Mouse (Mus musculus) C2C12 (cell line): ENCODE data around the gene Tmem247. TPM values are rescaled to one million over a fixed set of nuclear protein-coding genes. Genes with fewer than 3 reads are reported as not detected.
A peak's percentile ranks its signal among the peaks of the same experiment; 100 is the strongest.

Source experiments
- H3K27me3 ChIP-seq: one replicate; pipeline ENCODE4 v1.6.1; 2011; ENCODE audit not compliant: control insufficient read depth, insufficient read depth, insufficient read length
- H3K36me3 ChIP-seq: one replicate; pipeline ENCODE4 v1.6.1; 2011; ENCODE audit not compliant: control insufficient read depth, insufficient read depth
- H3K4me3 ChIP-seq: one replicate; pipeline ENCODE4 v1.5.1; 2011; ENCODE audit warnings: mild to moderate bottlenecking, control low read depth; ENCODE audit not compliant: poor library complexity, insufficient read depth, severe bottlenecking
- H3K79me2 ChIP-seq: one replicate; pipeline ENCODE4 v1.6.1; 2011; ENCODE audit not compliant: control insufficient read depth, insufficient read depth
- H3K79me3 ChIP-seq: one replicate; pipeline ENCODE4 v1.6.1; 2011; ENCODE audit warnings: low read depth, control low read depth
- H3ac ChIP-seq: one replicate; pipeline ENCODE3; 2011; ENCODE audit warnings: low read depth; ENCODE audit not compliant: control insufficient read depth, insufficient read length
- CEBPB ChIP-seq: IDR thresholded peaks from one replicate; pipeline ENCODE4 v1.6.1; 2011; ENCODE audit warnings: low read depth, mild to moderate bottlenecking, control low read depth, moderate library complexity
- CTCF ChIP-seq: IDR thresholded peaks from one replicate; pipeline ENCODE4 v1.5.1; 2011; ENCODE audit not compliant: control insufficient read depth, insufficient read depth, insufficient read length
- FOSL1 ChIP-seq: IDR thresholded peaks from one replicate; pipeline ENCODE4 v1.8.0; 2011; ENCODE audit warnings: mild to moderate bottlenecking, low read length; ENCODE audit not compliant: poor library complexity, insufficient read depth, severe bottlenecking
- MAX ChIP-seq: IDR thresholded peaks from one replicate; pipeline ENCODE4 v1.6.1; 2011; ENCODE audit warnings: mild to moderate bottlenecking, control low read depth
- MYOD1 ChIP-seq: IDR thresholded peaks from one replicate; pipeline ENCODE4 v1.6.1; 2011; ENCODE audit warnings: low read depth; ENCODE audit not compliant: control insufficient read depth, insufficient read length
- MYOG ChIP-seq: IDR thresholded peaks from one replicate; pipeline ENCODE4 v1.6.1; 2011; ENCODE audit not compliant: control insufficient read depth, insufficient read length; ENCODE audit errors: extremely low read depth
- USF1 ChIP-seq: IDR thresholded peaks from one replicate; pipeline ENCODE4 v1.6.1; 2011; ENCODE audit warnings: low read depth, mild to moderate bottlenecking, control low read depth, moderate library complexity
- polyA plus RNA-seq: library from polyadenylated mRNA; unstranded; fragments of >200 nt; fragmentation: generic; extraction: Trizol; gene quantifications from one replicate; pipeline ENCODE4 v1.2.1, GENCODE M21; 2012; ENCODE audit warnings: missing spikeins

Gene Tmem247
- polyA plus RNA-seq, 1 experiment: not detected

DNA sequence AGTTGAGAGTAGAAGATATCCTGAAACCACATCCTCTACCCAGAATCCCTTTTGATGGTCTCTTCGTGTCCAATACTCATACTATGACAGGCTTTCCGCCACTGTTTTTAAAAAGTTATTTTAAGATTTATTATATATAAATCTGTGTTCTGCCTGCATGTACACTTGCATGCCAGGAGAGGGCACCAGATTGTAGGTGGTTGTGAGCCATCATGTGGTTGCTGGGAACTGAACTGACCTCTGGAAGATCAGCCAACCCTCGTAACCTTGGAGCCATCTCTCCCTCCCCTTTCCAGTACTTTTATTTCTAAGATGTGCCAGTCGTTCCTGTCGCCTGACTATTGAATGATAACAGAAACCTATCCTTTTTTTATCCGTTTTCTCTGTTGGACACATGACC is 1.6 kb downstream of the Tmem247 start:
- no peaks in the 10 kb centered on the region for H3K79me3 ChIP-seq
- no peak overlapping the region for H3ac ChIP-seq
- no peaks in the 10 kb centered on the region for H3K36me3 ChIP-seq
- H3K79me2 ChIP-seq: no peaks in the 10 kb centered on the region
- H3K27me3 ChIP-seq: peaks cover 4% of the 10 kb centered on the region
- TF ChIP-seq FOSL1 (no peak), MAX (no peak), CTCF (peak; percentile 13), MYOD1 (no peak), MYOG (no peak), CEBPB (no peak), USF1 (peak; percentile 11)
- no peak overlapping the region for H3K4me3 ChIP-seq

DNA sequence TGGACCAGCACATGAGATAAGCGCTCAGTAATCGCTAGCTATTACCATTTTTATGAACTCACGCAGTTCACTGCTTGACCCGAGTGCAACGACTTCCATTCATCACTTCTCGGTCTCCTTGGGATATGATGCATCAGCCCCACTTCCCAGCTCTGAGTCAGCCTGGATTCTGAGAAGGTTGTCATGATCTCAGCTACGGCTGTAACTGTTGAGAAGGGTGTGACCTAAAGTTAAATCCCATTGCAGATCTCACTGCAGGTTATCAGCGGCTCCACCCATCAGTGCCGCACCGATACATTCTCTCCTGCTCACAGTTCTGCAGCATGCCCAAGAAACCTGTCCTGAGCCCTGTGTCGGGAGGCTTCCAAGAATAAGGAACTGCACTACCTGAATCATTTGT is 2.6 kb downstream of the Tmem247 start:
- Histone ChIP-seq H3K79me3 (no peaks in the 10 kb centered on the region), H3K4me3 (no peak overlapping the region), H3K27me3 (peaks cover 4% of the 10 kb centered on the region), H3ac (no peak overlapping the region), H3K36me3 (no peaks in the 10 kb centered on the region), H3K79me2 (no peaks in the 10 kb centered on the region)
- TF ChIP-seq FOSL1: no peak
- no peak for TF ChIP-seq CEBPB
- TF ChIP-seq MYOG: no peak
- no peak for TF ChIP-seq USF1
- no peak for TF ChIP-seq CTCF
- no peak for TF ChIP-seq MYOD1
- TF ChIP-seq MAX: no peak

DNA sequence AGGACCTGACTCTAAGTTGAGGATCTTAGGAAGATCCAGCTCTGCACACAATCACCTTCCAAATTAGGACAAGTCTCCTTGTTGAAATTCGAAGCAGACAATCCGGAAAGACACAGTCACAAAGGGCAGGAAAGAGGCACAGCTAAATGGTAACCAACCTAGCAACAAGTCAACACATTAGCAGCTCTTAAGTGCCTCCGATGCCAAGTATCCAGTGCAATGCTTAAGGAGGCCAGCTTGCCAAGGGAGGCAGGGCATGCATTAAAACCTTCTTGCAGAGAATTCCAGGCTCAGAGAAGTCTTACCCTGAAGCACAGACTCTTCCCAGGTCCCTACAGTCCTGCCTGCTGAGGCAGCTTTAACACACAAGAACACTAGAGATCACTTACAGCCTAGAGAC is 7.5 kb downstream of the Tmem247 start:
- Histone ChIP-seq H3K36me3 (no peaks in the 10 kb centered on the region), H3K79me2 (no peaks in the 10 kb centered on the region), H3K4me3 (no peak overlapping the region), H3K27me3 (peaks cover 8% of the 10 kb centered on the region), H3ac (no peak overlapping the region), H3K79me3 (no peaks in the 10 kb centered on the region)
- no peak for TF ChIP-seq MYOG
- no peak for TF ChIP-seq CEBPB
- TF ChIP-seq USF1: no peak
- no peak for TF ChIP-seq MYOD1
- TF ChIP-seq MAX: no peak
- TF ChIP-seq FOSL1: no peak
- no peak for TF ChIP-seq CTCF

DNA sequence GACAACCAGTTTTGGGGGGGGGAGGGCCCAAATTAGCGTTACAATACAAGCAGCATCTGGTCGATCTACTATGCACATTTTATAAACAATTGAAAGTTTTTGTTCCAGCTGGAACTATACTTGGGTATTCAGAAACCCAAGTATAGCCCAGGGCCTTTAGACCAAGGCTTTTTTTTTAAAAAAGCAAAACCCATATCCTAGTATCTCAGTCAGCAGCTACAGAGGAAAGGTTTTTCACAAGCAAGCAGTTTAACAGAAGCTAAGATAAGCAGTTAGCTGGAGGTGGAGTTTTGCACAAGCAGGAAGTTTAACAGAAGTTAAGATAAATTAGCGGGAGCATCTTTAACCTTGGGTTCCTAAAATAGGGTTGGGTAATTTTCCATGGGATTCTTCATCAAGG is 9.7 kb downstream of the Tmem247 start:
- H3K79me2 ChIP-seq: no peaks in the 10 kb centered on the region
- no peaks in the 10 kb centered on the region for H3K36me3 ChIP-seq
- no peak overlapping the region for H3ac ChIP-seq
- no peak overlapping the region for H3K4me3 ChIP-seq
- TF ChIP-seq MYOG (no peak), FOSL1 (no peak), USF1 (no peak), CEBPB (no peak), MAX (no peak), MYOD1 (no peak), CTCF (no peak)
- no peaks in the 10 kb centered on the region for H3K79me3 ChIP-seq
- peaks cover 8% of the 10 kb centered on the region for H3K27me3 ChIP-seq

DNA sequence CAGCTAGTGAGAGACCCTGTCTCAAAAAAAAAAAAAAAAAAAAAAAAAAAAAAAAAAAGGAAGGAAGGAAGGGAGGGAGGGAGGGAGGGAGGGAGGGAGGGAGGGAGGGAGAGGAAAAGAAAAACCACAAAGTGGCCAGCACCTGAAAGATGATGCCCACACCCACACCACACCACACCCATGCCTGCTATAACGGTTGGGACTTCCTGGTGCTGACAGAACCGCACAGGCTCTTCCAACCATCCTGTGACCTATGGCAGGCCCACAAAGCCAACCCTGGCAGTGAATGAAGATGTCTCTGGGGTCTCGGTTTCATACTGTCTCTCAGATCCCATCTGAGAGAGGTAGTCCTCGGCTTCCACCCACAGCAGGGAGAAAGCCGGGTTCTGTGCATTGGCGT is 12.2 kb downstream of the Tmem247 start:
- Histone ChIP-seq H3K79me3 (no peaks in the 10 kb centered on the region), H3K4me3 (no peak overlapping the region), H3K27me3 (peaks cover 5% of the 10 kb centered on the region), H3K36me3 (no peaks in the 10 kb centered on the region), H3ac (no peak overlapping the region), H3K79me2 (no peaks in the 10 kb centered on the region)
- no peak for TF ChIP-seq CEBPB
- no peak for TF ChIP-seq MYOG

DNA sequence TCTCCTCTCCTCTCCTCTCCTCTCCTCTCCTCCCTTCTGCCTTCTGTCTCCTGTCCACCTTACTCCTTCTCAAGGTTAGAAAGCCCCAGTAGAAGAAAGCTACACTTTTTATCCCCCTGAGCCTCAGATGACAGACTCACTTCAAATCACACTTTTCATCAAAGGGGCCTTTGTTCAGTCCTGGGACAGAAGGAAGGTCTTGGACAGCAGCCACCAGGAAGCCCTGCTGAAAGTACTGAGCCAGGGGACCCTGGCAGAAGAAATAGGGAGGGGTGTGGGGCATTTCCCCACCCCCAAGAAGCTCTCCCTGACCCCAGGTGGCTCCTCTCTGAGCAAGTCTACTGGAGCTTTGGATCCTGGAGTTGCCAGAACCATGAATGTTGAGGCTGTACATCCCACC is 12.8 kb downstream of the Tmem247 start:
- H3ac ChIP-seq: no peak overlapping the region
- H3K36me3 ChIP-seq: no peaks in the 10 kb centered on the region
- H3K4me3 ChIP-seq: no peak overlapping the region
- peaks cover 5% of the 10 kb centered on the region for H3K27me3 ChIP-seq
- no peaks in the 10 kb centered on the region for H3K79me3 ChIP-seq
- TF ChIP-seq MYOD1 (no peak), CEBPB (no peak)
- no peaks in the 10 kb centered on the region for H3K79me2 ChIP-seq
